ENCODE assay signal across 8 mouse cellular contexts in the genomic region with DNA sequence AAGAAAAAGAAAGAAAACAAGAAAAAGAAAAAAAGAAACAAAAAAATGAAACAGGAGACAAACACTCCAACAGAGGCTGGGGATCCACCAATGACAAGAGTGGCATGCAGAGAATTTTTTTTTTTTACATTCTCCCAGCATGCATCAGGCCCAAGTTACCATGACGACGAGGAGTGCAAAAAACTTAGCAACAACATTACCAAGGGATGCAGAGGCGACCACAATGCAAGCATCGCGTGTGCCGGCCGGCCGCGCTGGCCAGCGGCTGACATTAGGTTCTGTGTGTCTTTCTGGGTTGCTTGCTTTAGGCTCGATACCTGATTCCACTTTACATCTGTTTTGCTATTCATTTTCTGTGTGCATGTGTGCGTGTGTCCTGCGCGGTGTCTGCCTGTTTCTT. TPM values are rescaled to one million over a fixed set of nuclear protein-coding genes. Genes with fewer than 3 reads are reported as not detected.
DNase-seq lines count a peak whose midpoint lies in the region; ATAC-seq and TF ChIP-seq lines count a peak whose summit lies in the region.

No protein-coding gene starts in this region.

- no peaks in the 10 kb centered on the region for H3K27me3 ChIP-seq in embryonic facial prominence, embryonic 14.5 days (replicated peaks; ENCODE audit: control insufficient read depth, insufficient read depth, low read length)
- no peaks in the 10 kb centered on the region for H3K27me3 ChIP-seq in limb, embryonic 14.5 days (ENCODE audit: control insufficient read depth, insufficient read depth, low read length)

- H3K36me3 ChIP-seq in embryonic facial prominence, embryonic 14.5 days (ENCODE audit: control insufficient read depth, insufficient read depth, low read length): peaks cover 84% of the 10 kb centered on the region
- peaks cover 82% of the 10 kb centered on the region for H3K36me3 ChIP-seq in limb, embryonic 14.5 days (ENCODE audit: control insufficient read depth, insufficient read depth, low read length)

- H3K27ac ChIP-seq in embryonic facial prominence, embryonic 14.5 days (replicated peaks; ENCODE audit: low read depth, low read length): no peak overlapping the region
- no peak overlapping the region for H3K27ac ChIP-seq in limb, embryonic 14.5 days (replicated peaks; ENCODE audit: low read depth, low read length)

- H3K9me3 ChIP-seq in embryonic facial prominence, embryonic 14.5 days (ENCODE audit: control insufficient read depth, low read length): no peaks in the 10 kb centered on the region
- no peaks in the 10 kb centered on the region for H3K9me3 ChIP-seq in limb, embryonic 14.5 days (ENCODE audit: control insufficient read depth, low read length)

- no peak overlapping the region for H3K4me3 ChIP-seq in embryonic facial prominence, embryonic 14.5 days (ENCODE audit: low read depth, low read length)
- no peak overlapping the region for H3K4me3 ChIP-seq in limb, embryonic 14.5 days (replicated peaks; ENCODE audit: low read length)

- intact Hi-C loops in heart, postnatal 10 days (cut with DNase I): no loop called here

- no peak overlapping the region for H3K9ac ChIP-seq in embryonic facial prominence, embryonic 14.5 days (ENCODE audit: low read depth, low read length)
- H3K9ac ChIP-seq in limb, embryonic 14.5 days (ENCODE audit: low read depth, low read length, severe bottlenecking): no peak overlapping the region

- no peak overlapping the region for H3K4me2 ChIP-seq in embryonic facial prominence, embryonic 14.5 days (ENCODE audit: low read depth, low read length)
- H3K4me2 ChIP-seq in limb, embryonic 14.5 days (replicated peaks; ENCODE audit: low read depth, low read length, severe bottlenecking): no peak overlapping the region

- H3K4me1 ChIP-seq in embryonic facial prominence, embryonic 14.5 days (ENCODE audit: control insufficient read depth, insufficient read depth, low read length): no peaks in the 10 kb centered on the region
- H3K4me1 ChIP-seq in limb, embryonic 14.5 days (ENCODE audit: control insufficient read depth, insufficient read depth, low read length): no peaks in the 10 kb centered on the region

- DNase-seq in lung, postnatal 10 days: peak; percentile 80
- no peak for DNase-seq in lung, adult 18-20 months
- peak; percentile 62 for DNase-seq in embryonic facial prominence, embryonic 14.5 days (ENCODE audit: low spot score)
- DNase-seq in limb, embryonic 14.5 days (ENCODE audit: low spot score): no peak
- peak; percentile 84 for DNase-seq in thymus, postnatal 0 days (ENCODE audit: low spot score)
- DNase-seq in kidney, postnatal 25 days: no peak
- DNase-seq in liver: no peak
- no peak for DNase-seq in heart, postnatal 10 days

- ATAC-seq in embryonic facial prominence, embryonic 14.5 days (ENCODE audit: low read depth): peak; percentile 5; the same call in 1 of the 2 replicates
- peak; percentile 49; the same call in 1 of the 2 replicates for ATAC-seq in limb, embryonic 14.5 days (ENCODE audit: low FRiP score, low read depth)

- WGBS in embryonic facial prominence, embryonic 14.5 days: 74% methylated on average over 14 of the region's 14 CpGs
- WGBS in limb, embryonic 14.5 days: 78% methylated on average over 14 of the region's 14 CpGs

- no peak for TF ChIP-seq POLR2A in limb, embryonic 14.5 days (IDR thresholded peaks at IDR 0.05; ENCODE audit: borderline replicate concordance, extremely low read depth, insufficient read depth, insufficient read length)

RNA-seq across cellular contexts. Expression of a gene that starts 30.9 kb away (rescaled TPM):
- polyA plus RNA-seq in embryonic facial prominence, embryonic 14.5 days (2014; fragmentation: Nextera tagmentation; extraction: Ambion mirVana): 104 and 116 TPM in 2 replicates
- polyA plus RNA-seq in limb, embryonic 14.5 days (2012; rRNA removed): 483 and 667 TPM in 2 replicates
- polyA plus RNA-seq in limb, embryonic 14.5 days (2014; fragmentation: Nextera tagmentation; extraction: Ambion mirVana): 116 and 131 TPM in 2 replicates
- polyA plus RNA-seq in thymus, postnatal 0 days (2015; fragmentation: Nextera tagmentation; extraction: Ambion mirVana): 24.2 and 29.9 TPM in 2 replicates
- 10 to 100 TPM; 87.3 to 92.3 TPM for total RNA-seq in heart, postnatal 10 days (2021)

Comparison
In these comparisons a context has a peak if more than half of its experiments do, and no peak if none do; other contexts are left out.
1. DNase-seq: peak in lung, postnatal 10 days (single experiment), embryonic facial prominence, embryonic 14.5 days (single experiment) and thymus, postnatal 0 days (single experiment); none in lung, adult 18-20 months (0 of 2), limb, embryonic 14.5 days (single experiment), kidney, postnatal 25 days (0 of 2), liver (single experiment) and heart, postnatal 10 days (0 of 2).